Mouse (Mus musculus) CH12.LX (cell line): ENCODE data around the gene Rhbdl1. TPM values are rescaled to one million over a fixed set of nuclear protein-coding genes. Genes with fewer than 3 reads are reported as not detected.

Source experiments
- DNase-seq: peaks from one replicate; pipeline ENCODE4 v3.0.0-alpha.2; 2013; ENCODE audit errors: extremely low read depth
- H3K27ac ChIP-seq: 2 replicates; pipeline ENCODE4 v1.5.1; 2012; ENCODE audit warnings: low read depth, mild to moderate bottlenecking, control low read depth, moderate library complexity; ENCODE audit not compliant: insufficient read depth
- H3K27me3 ChIP-seq: replicated peaks from 2 replicates; pipeline ENCODE3; 2012; ENCODE audit warnings: inconsistent platforms
- H3K36me3 ChIP-seq, 2 experiments: replicated peaks in 1 of 2; 2 replicates each; pipeline versions ENCODE3 to v1.6.1; 2012; ENCODE audit warnings: inconsistent platforms in 1 of 2, low read length in 1 of 2, mild to moderate bottlenecking in 1 of 2, mixed read lengths in 1 of 2, moderate library complexity in 1 of 2; ENCODE audit not compliant: control insufficient read depth in 1 of 2, insufficient read depth in 1 of 2
- H3K4me1 ChIP-seq, 2 experiments: 2 replicates each; pipeline ENCODE4 v1.6.1; 2012; ENCODE audit warnings: inconsistent platforms in 1 of 2, moderate library complexity in 1 of 2; ENCODE audit not compliant: insufficient read depth in 2 of 2, control insufficient read depth in 1 of 2
- H3K4me2 ChIP-seq: 2 replicates; pipeline ENCODE4 v1.6.1; 2012; ENCODE audit warnings: low read depth, mild to moderate bottlenecking, control low read depth; ENCODE audit not compliant: poor library complexity, insufficient read depth, severe bottlenecking
- H3K4me3 ChIP-seq, 3 experiments: fragments of 150-350 bp in 1 of 3; sonication (generic) in 1 of 3; replicated peaks in 1 of 3; 2 replicates each; pipeline versions ENCODE3 to v1.5.1; 2011 to 2012; ENCODE audit warnings: low read depth in 2 of 3, low read length in 2 of 3, mild to moderate bottlenecking in 2 of 3, moderate library complexity in 2 of 3, control low read depth in 1 of 3, improper control_type of control experiment in 1 of 3, inconsistent platforms in 1 of 3, mixed read lengths in 1 of 3; ENCODE audit not compliant: poor library complexity in 1 of 3
- H3K79me2 ChIP-seq: replicated peaks from 2 replicates; pipeline ENCODE4 v1.6.1; 2012; ENCODE audit warnings: mild to moderate bottlenecking, moderate library complexity; ENCODE audit not compliant: control insufficient read depth, poor library complexity, insufficient read depth, severe bottlenecking; ENCODE audit errors: extremely low read depth
- H3K9ac ChIP-seq: 2 replicates; pipeline ENCODE4 v1.6.1; 2012; ENCODE audit warnings: low read depth, mild to moderate bottlenecking, control low read depth, moderate library complexity; ENCODE audit not compliant: insufficient read depth
- H3K9me3 ChIP-seq: replicated peaks from 2 replicates; pipeline ENCODE3; 2012; ENCODE audit warnings: low read length, inconsistent platforms, mixed read lengths
- BHLHE40 ChIP-seq: IDR thresholded peaks from 2 replicates; pipeline ENCODE4 v1.6.1; 2011; ENCODE audit warnings: mild to moderate bottlenecking, low read depth, low read length, improper control_type of control experiment
- CHD1 ChIP-seq: IDR thresholded peaks from 2 replicates; pipeline ENCODE4 v1.6.1; 2012; ENCODE audit warnings: low read depth, low read length, improper control_type of control experiment, inconsistent platforms
- CHD2 ChIP-seq: IDR thresholded peaks from 2 replicates; pipeline ENCODE4 v1.6.1; 2011; ENCODE audit warnings: low read length, improper control_type of control experiment
- CTCF ChIP-seq, 2 experiments: IDR thresholded peaks in 1 of 2; conservative IDR thresholded peaks in 1 of 2; 2 replicates each; pipeline ENCODE4 v1.5.1; 2011 to 2012; ENCODE audit warnings: low read depth in 2 of 2, low read length in 2 of 2, improper control_type of control experiment in 1 of 2, inconsistent platforms in 1 of 2, mild to moderate bottlenecking in 1 of 2, moderate library complexity in 1 of 2
- ELF1 ChIP-seq: IDR thresholded peaks from 2 replicates; pipeline ENCODE4 v1.6.1; 2014; ENCODE audit warnings: low read depth, mild to moderate bottlenecking, inconsistent platforms, low read length, improper control_type of control experiment
- ETS1 ChIP-seq: conservative IDR thresholded peaks from 2 replicates; pipeline ENCODE4 v1.6.1; 2012; ENCODE audit warnings: low read depth, mild to moderate bottlenecking, inconsistent platforms, low read length, improper control_type of control experiment, moderate library complexity
- HCFC1 ChIP-seq: IDR thresholded peaks from 2 replicates; pipeline ENCODE4 v1.6.1; 2012; ENCODE audit warnings: low read depth, mild to moderate bottlenecking, inconsistent platforms, low read length, improper control_type of control experiment
- JUND ChIP-seq: conservative IDR thresholded peaks from 2 replicates; pipeline ENCODE4 v1.6.1; 2011; ENCODE audit warnings: low read depth, low read length, improper control_type of control experiment
- KAT2A ChIP-seq: IDR thresholded peaks from 2 replicates; pipeline ENCODE4 v1.6.1; 2012; ENCODE audit warnings: low read length, improper control_type of control experiment, inconsistent platforms; ENCODE audit not compliant: insufficient replicate concordance
- MAX ChIP-seq: IDR thresholded peaks from 2 replicates; pipeline ENCODE4 v1.6.1; 2011; ENCODE audit warnings: low read length, improper control_type of control experiment
- NELFE ChIP-seq: IDR thresholded peaks from 2 replicates; pipeline ENCODE4 v1.6.1; 2011; ENCODE audit warnings: low read depth, low read length, improper control_type of control experiment
- NRF1 ChIP-seq: IDR thresholded peaks from 2 replicates; pipeline ENCODE4 v1.6.1; 2014; ENCODE audit warnings: low read depth, mild to moderate bottlenecking, inconsistent platforms, low read length, improper control_type of control experiment, moderate library complexity
- POLR2A ChIP-seq: IDR thresholded peaks from 2 replicates; pipeline ENCODE4 v1.6.1; 2011; ENCODE audit warnings: low read depth, mild to moderate bottlenecking, improper control_type of control experiment, low read length
- POLR2AphosphoS2 ChIP-seq: IDR thresholded peaks from 2 replicates; pipeline ENCODE4 v1.6.1; 2011; ENCODE audit warnings: low read depth, low read length, improper control_type of control experiment
- SMC3 ChIP-seq: IDR thresholded peaks from 2 replicates; pipeline ENCODE4 v1.6.1; 2011; ENCODE audit warnings: low read depth, low read length, improper control_type of control experiment
- TCF12 ChIP-seq: IDR thresholded peaks from 2 replicates; pipeline ENCODE4 v1.6.1; 2014; ENCODE audit warnings: low read depth, mild to moderate bottlenecking, inconsistent platforms, low read length, improper control_type of control experiment
- UBTF ChIP-seq: IDR thresholded peaks from 2 replicates; pipeline ENCODE4 v1.6.1; 2012; ENCODE audit warnings: low read depth, mild to moderate bottlenecking, inconsistent platforms, low read length, improper control_type of control experiment, moderate library complexity
- ZC3H11A ChIP-seq: IDR thresholded peaks from 2 replicates; pipeline ENCODE4 v1.6.1; 2012; ENCODE audit warnings: low read depth, mild to moderate bottlenecking, inconsistent platforms, low read length, improper control_type of control experiment
- dilution Hi-C: fragments of 300-500 bp; cut with MboI; formaldehyde crosslinking; loops from 2 replicates; pipeline ENCODE4 v1.14.3; 2020; ENCODE audit warnings: low sequenced_read_pairs; ENCODE audit not compliant: extremely low pct_unique_long_range_greater_than_20kb, extremely low pct_ligation_motif_present
- in situ Hi-C: fragments of 300-500 bp; cut with MboI; formaldehyde crosslinking; loops from 3 replicates; pipeline ENCODE4 v1.14.3; 2019; ENCODE audit warnings: low sequenced_read_pairs, low pct_ligation_motif_present, low pct_unique_long_range_greater_than_20kb, mixed read lengths
- polyA plus RNA-seq: library from polyadenylated mRNA; unstranded; fragments of >175 nt; gene quantifications from 2 replicates; pipeline ENCODE4 v1.2.1, GENCODE M21; 2012; ENCODE audit warnings: low read depth; ENCODE audit not compliant: insufficient read length
- total RNA-seq, 2 experiments: library from RNA; depleted of rRNA; stranded (reverse); fragments of 300-350 nt in 1 of 2; fragments of >200 nt in 1 of 2; gene quantifications; 2 replicates each; pipeline ENCODE4 v1.2.3; 2012 to 2014

Rhbdl1 gene
- total and polyA plus RNA-seq, 3 experiments = 1.9 to 2.8 TPM; not detected in 1

DNA sequence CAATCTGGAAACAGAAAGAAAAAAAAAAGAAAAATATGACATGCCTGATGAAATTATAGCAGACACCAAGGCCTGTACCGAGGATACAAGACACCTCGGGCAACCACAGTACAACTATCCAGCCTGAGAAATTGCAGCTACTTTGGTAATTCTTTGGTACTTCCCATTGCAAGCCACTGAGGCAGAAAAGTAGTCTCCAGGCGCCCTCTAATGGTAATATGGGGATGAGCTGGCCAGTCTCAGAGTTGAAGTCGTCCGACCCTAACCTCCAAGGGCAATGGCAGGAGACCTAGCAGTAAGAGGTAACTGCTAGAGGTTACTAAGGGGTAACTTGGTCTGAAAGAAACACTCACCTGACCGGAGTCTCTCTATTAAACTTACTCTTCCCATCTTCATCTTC lies 36.1 kb downstream of the Rhbdl1 start:
- H3K79me2 ChIP-seq = no peaks in the 10 kb centered on the region
- no peak overlapping the region for H3K4me2 ChIP-seq
- peak; percentile 81 for DNase-seq
- no peak overlapping the region for H3K27ac ChIP-seq
- no peak overlapping the region for H3K4me3 ChIP-seq
- H3K27me3 ChIP-seq = peaks cover 57% of the 10 kb centered on the region
- H3K4me1 ChIP-seq = peaks cover 5 to 10% of the 10 kb centered on the region in 2 experiments; a peak in 3 of 4 replicates
- peaks cover 2% of the 10 kb centered on the region for H3K9me3 ChIP-seq
- TF ChIP-seq ELF1 (peak; percentile 57), ZC3H11A (peak; percentile 55), NRF1 (peak; percentile 54), HCFC1 (peak; percentile 63), UBTF (no peak), BHLHE40 (no peak), SMC3 (peak; percentile 81), CTCF (conservative IDR thresholded peaks at IDR 0.05 in 1 of 2, IDR thresholded peaks at IDR 0.05 in 1 of 2; ENCODE audit: low read depth in 2 of 2, low read length in 2 of 2) (peak; percentile 77 to 98), NELFE (peak; percentile 31; the same call in 1 of the 2 replicates)
- in situ Hi-C loops = no loop called here
- dilution Hi-C loops = no loop called here
- H3K36me3 ChIP-seq = no peaks in the 10 kb centered on the region
- no peak overlapping the region for H3K9ac ChIP-seq

DNA sequence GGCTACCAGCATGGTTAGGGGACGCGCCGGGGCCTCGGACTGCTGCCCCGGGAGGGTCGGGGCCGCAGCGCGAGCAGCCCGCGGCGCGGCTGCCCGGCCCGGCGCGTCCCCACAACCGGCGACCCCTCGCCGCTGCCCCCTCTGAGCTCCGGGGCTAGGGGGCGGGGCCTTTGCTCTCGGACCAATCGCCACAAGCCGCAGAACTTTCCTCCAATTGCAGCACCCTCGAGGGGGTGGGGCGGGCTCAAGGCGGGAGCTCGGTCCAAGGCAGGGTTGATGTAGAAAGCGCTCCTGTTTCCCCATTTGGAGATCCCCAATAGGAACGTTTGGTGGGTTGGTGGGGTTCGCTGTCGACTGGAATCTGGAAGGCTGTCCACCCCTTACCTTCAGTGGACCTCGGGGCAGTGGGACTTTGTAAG lies 40.1 kb downstream of the Rhbdl1 start, which contains the start of gene Metrn:
Metrn (minus strand) TSS at position 186 of the 419 bp plus-strand sequence.
- in situ Hi-C loops (loop anchor here (10.0 kb wide), 1 partner anchor 62 kb away; the partner anchor contains the start of gene Mslnl), dilution Hi-C loops (no loop called here)
- H3K36me3 ChIP-seq = peaks cover 0 to 8% of the 10 kb centered on the region in 2 experiments
- H3K27ac ChIP-seq = no peak within 1 kb of the TSS
- peaks cover 2% of the 10 kb centered on the region for H3K9me3 ChIP-seq
- H3K9ac ChIP-seq = peak within 1 kb of the TSS; percentile 81
- H3K4me1 ChIP-seq = peaks cover 14 to 24% of the 10 kb centered on the region in 2 experiments
- H3K4me2 ChIP-seq = peak within 1 kb of the TSS; percentile 79
- no peak for TF ChIP-seq UBTF
- TF ChIP-seq POLR2AphosphoS2 = no peak
- TF ChIP-seq TCF12 = peak; percentile 38; the same call in 1 of the 2 replicates
- no peak for TF ChIP-seq MAX
- no peak for TF ChIP-seq CTCF (conservative IDR thresholded peaks at IDR 0.05 in 1 of 2, IDR thresholded peaks at IDR 0.05 in 1 of 2; ENCODE audit: low read depth in 2 of 2, low read length in 2 of 2)
- TF ChIP-seq CHD1 = no peak
- no peak for TF ChIP-seq KAT2A
- no peak for TF ChIP-seq HCFC1
- TF ChIP-seq ETS1 = no peak
- TF ChIP-seq JUND = no peak
- peak; percentile 61 for TF ChIP-seq POLR2A
- TF ChIP-seq CHD2 = 0 out of 2 replicates have a peak, but pooled peaks have one; percentile 18
- H3K27me3 ChIP-seq = peaks cover 27% of the 10 kb centered on the region
- peak within 1 kb of the TSS; percentile 64 to 78 (median 67) for H3K4me3 ChIP-seq
- peak; percentile 83 for DNase-seq
- no peaks in the 10 kb centered on the region for H3K79me2 ChIP-seq
